Mouse (Mus musculus) heart, adult 18-20 months (tissue): ENCODE measurements around the gene 1810009A15Rik. TPM values are rescaled to one million over a fixed set of nuclear protein-coding genes. Genes with fewer than 3 reads are reported as not detected.
"Not testable (repeated sequence)": the region's sequence is repeated elsewhere in the genome, so short reads cannot be mapped to it uniquely, and the experiment has no call there.

ENCODE experiments used
- DNase-seq, 2 experiments: peaks; one replicate each; pipeline ENCODE4 v3.0.0; 2021 to 2022; ENCODE audit warnings: mixed read lengths in 1 of 2
- long read RNA-seq, 2 experiments: library from polyadenylated mRNA; stranded (forward); transcript quantifications; one replicate each; pipeline ENCODE4 v2.0.0; 2021
- total RNA-seq, 2 experiments: library from RNA; stranded (reverse); gene quantifications; 2 replicates each; pipeline ENCODE4 v1.2.3; 2021

1810009A15Rik gene
- total RNA-seq = 10 to 100 TPM; 19.1 to 20.1 TPM
- long read RNA-seq, experiment 1, transcript 1810009A15Rik-201 (4 exons, 806 nt) = major isoform, 33 of 36 reads
- long read RNA-seq, experiment 1, partial matches to known transcripts = 0 of 36 reads
- long read RNA-seq, experiment 1, other reads (novel, unspliced or antisense) = 0 of 36 reads
- long read RNA-seq, experiment 2, transcript 1810009A15Rik-201 (4 exons, 806 nt) = major isoform, 29 of 29 reads
- long read RNA-seq, experiment 2, partial matches to known transcripts = 0 of 29 reads
- long read RNA-seq, experiment 2, other reads (novel, unspliced or antisense) = 0 of 29 reads

- DNase-seq = peak; percentile 97
These were observed at the start of gene 1810009A15Rik, which contains the start of gene Gm49416 for GRCm38 (mm10) chr19:8888511-8889385. Gene 1810009A15Rik (plus strand): TSS chr19:8888853. Gene Gm49416 (plus strand): TSS chr19:8888926.

DNA sequence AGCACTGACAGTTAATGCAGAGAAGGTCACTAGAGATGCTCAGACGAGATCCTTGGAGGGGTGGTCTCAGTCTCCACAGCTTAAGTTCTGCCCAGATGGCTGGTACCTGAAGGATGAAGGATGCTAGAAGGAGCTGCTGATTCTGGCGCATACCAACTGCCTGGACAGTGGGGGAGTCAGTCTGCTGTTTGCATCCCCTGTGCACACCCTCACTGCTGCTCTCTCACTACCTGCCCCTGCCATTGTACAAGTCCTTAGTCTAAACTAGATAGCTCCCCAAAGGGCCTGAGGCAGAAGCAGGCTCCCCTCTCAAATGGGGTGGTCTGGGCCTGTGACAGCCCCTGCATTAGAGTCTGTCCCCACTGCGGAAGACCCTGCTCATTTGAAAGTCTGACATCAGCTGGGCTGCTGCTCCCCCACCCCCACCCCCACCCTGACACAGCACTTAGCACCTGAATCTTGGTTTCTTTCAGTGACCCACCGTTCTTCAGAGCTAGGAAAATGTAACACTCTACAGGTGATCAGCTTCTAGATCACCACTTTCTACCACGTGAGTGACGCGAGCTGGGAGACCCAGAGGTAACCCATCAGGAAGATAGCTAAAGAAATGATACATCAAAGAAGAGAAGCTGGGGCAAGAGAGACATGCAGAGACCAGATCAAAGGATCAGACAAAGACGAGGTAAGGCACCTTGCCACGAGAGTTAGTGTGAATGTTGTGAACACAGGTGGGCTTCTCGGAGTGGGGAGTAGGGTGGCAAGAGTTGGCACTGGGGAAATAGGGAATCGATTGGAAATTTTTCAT lies 49.3 kb upstream of the 1810009A15Rik start, which contains the start of gene Gng3:
TSS of gene Gng3 (minus strand) at position 92 of the 805 bp plus-strand sequence.
- no peak for DNase-seq

DNA sequence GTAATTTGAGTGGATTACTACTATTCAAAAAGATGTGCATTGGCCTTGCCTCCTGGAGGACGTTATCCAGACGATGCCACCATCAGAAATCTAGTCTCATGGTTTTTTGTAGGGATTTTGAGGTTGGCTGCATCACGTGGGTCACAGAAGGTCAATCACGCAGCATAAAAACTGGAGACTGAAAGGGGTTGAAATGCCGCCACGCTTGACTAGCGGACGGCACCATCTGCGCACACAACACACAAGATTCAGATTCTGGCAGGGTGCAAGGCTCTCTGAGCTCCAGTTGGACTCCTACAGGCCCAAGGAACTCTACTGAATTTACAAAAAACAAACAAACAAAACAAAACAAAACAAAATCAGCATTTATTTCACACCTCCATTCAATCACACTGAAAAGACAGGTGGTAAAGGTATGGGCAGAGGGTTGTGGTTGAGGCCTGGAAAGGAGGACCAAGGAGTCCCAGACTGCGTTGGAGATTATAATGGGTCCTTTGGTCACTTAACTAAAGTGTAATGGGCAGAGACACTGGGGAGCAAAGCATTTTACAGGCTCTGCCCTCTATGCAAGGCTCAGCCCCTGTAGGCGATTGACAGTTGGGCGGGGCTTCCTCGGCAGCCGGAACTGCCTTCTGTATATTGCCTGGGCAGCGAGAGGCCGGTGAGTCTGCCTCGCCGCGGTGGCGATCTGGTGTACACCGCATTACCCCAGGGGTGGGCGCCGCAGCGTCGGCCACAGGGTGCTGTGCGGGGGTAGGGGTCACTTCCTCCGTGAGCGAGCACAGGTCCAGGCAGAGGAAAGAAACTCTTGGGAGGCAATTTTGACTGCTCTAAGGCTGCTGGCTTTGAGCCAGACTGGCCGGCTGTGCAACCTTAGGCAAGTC lies 48.5 kb upstream of the 1810009A15Rik start:
- DNase-seq = peak; percentile 83 to 86

- no peak for DNase-seq
These were observed 47.6 kb upstream of the 1810009A15Rik start for GRCm38 (mm10) chr19:8841012-8841411.

- DNase-seq = peak; percentile 43 to 45
These were observed 45.7 kb upstream of the 1810009A15Rik start for GRCm38 (mm10) chr19:8842961-8843360.

DNA sequence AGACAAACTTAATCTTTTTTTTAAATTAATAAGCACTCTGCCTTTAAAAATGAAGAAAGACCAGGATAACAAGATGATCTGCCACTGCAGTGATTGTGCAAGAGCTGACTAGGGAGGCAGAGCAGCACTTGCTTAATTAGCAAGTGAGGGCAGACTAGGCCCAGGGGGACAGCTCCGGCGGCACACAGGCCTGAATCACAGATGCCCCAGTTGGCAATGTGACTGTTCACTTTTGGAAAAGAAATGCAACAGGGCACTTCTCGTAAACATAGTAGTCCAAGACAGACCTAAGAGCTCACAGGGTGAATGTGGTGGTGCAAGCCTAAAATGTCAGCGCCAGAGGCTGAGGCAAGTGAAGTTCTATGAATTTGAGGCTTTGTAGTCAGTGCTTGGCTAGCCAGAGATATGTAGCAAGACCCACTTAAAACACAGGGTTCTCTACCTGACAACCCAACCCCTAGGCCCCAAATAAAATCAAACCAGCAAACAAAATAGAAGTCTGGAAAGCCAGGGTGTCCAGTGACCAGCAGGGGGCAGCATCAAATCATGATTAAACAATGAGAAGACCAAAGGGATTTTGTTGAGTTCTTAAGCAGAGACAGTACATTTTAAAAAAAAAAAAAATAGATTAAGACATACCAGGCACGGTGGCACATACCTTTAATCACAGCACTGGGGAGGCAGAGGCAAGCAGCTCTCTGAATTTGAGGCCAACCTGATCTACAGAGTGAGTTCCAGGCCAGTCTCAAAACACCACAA lies 44.1 kb upstream of the 1810009A15Rik start:
- peak; percentile 69 to 94 for DNase-seq

DNA sequence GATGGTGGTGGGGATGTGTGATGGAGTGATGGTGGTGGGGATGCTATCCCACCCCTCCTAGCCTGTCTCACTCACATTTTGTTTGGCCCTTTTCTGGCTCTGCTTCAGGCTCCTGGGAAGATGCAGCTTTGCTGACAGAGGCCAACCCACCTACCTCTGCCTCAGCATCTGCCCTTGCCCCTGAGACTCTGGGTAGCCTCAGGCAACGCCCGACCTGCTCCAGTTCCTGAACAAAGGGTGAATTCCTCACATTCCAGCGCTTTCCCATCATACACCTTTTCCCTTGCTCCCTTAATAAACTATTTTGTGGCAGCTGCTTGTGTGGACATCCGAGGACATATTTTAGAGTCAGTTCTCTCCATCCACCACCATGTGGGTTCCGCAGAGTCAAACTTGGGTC lies 40.3 kb upstream of the 1810009A15Rik start:
- no peak for DNase-seq

DNA sequence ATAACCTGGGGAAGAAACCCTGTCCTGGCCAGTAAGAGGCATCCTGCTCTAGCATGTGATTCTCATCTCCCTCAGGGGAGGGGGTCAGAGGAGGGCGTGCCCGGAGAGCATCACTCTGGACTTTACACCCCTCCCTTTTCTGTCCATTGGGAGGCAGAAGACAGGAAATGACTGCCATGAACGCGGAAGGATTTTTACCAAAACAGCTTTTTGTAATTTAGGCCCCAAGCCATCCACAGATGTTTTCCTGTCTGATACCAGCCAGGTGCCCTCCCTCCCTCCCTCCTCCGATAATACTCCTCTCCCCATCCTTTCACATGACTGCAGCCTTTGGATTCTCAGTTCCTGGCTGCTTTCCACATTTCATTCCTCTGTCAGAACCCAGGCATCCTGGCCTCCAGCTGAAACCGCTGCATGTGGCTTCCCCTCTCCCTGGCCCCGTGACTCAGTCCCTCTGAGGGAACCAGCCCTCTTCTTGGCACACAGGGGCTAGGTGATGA lies 38.2 kb upstream of the 1810009A15Rik start, which contains the start of gene Lrrn4cl:
TSS of gene Lrrn4cl (plus strand) at position 367 of the 500 bp plus-strand sequence.
- peak; percentile 47 to 72 for DNase-seq

- peak in 1 of 2 experiments; percentile 24 for DNase-seq
These were observed 37.0 kb upstream of the 1810009A15Rik start for GRCm38 (mm10) chr19:8851639-8852038.

DNA sequence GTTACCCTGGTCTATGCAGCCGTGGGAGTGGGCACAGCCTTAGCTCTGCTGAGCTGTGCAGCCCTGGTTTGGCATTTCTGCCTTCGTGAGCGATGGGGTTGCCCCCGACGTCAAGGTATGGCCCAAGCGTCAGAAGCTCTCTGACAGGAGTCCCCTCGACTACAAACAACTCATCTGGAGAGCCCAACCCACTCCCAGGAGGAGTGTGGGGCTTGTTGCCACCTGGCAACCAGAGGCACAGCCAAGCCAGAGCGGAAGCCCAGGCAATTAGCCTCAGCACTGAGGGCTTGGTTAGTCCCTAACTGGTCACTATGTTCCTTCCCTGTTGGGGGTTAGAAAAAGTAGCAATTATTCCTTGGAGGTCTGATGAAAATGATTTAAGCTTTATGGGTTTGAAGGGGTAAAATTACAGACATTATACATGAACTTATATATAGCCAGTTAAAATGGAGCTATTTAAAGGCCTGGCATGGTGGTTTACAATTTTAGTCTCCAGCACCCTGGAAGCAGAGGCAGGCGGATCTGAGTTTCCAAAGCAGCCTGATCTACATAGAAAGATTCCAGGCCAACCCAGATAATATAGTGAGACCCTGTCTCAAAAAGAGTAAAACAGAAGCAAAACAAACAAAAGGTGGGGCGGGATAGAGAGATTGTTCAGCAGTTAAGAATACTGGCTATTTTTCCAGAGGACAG lies 36.3 kb upstream of the 1810009A15Rik start:
- DNase-seq = peak; percentile 53 to 59

GRCm38 (mm10) chr19:8853117-8853516 lies 35.5 kb upstream of the 1810009A15Rik start:
- no peak for DNase-seq

DNA sequence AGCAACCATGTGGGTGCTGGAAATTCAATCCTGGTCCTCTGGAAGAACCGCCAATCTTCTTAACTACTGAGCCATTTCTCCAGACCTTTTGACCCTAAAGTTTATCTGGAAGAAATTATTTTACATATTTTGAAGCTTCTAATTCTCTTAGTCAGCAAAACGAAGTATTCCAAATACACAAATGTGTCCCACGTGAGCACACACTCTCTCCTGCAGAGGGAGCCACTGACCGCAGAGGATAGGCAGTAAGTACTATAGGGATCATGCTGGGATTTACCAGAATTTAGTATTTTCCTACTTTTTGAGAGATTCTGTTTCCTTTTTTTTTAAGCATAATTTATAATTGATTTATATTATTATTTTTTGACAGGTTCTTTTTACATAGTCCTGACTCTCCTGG lies 31.0 kb upstream of the 1810009A15Rik start:
- DNase-seq = peak; percentile 49 to 66

GRCm38 (mm10) chr19:8859018-8859417 lies 29.6 kb upstream of the 1810009A15Rik start:
- peak in 1 of 2 experiments; percentile 49 for DNase-seq

- DNase-seq = no peak
These were observed 24.4 kb upstream of the 1810009A15Rik start for GRCm38 (mm10) chr19:8864265-8864664.

GRCm38 (mm10) chr19:8870381-8870780 lies 18.3 kb upstream of the 1810009A15Rik start:
- not testable (repeated sequence) for DNase-seq

DNA sequence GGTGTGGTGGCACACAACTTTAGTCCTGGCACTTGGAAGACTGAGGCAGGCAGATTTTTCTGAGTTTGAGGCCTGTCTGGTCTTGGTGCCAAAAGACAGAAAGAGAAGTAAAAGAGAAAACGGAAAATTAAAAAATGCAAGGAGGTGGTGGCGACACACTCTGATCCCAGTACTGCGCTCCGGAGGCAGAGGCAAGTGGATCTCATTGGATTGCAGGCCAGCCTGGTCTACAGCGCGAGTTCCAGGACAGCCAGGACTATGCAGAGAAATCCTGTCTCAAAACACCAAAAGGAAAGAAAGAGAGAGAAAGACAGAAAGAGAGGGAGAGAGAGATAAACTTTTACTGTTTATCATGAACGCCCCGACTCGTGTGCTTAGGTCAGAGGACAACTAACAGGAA lies 17.8 kb upstream of the 1810009A15Rik start:
- no peak for DNase-seq

- peak; percentile 99 for DNase-seq
These were observed 17.1 kb upstream of the 1810009A15Rik start, which contains the start of gene Ubxn1 for GRCm38 (mm10) chr19:8871267-8872186. Gene Ubxn1 (plus strand): TSS chr19:8871496.

- no peak for DNase-seq
These were observed 16.3 kb upstream of the 1810009A15Rik start for GRCm38 (mm10) chr19:8872266-8872840.
